Mouse (Mus musculus): ENCODE measurements around the gene Bcr.
"Not testable (repeated sequence)": the region's sequence is repeated elsewhere in the genome, so short reads cannot be mapped to it uniquely, and the experiment has no call there.

Bcr gene

GRCm38 (mm10) chr10:75060217-75060842 lies at the start of gene Bcr:
TSS of gene Bcr (plus strand) at chr10:75060592.
- DNase-seq (ENCODE audit: low read depth, low spot score), result peak; percentile 44

GRCm38 (mm10) chr10:75010704-75011103 lies 49.7 kb upstream of the Bcr start:
- DNase-seq (ENCODE audit: low read depth, low spot score), result no peak

GRCm38 (mm10) chr10:75015465-75015864 lies 44.9 kb upstream of the Bcr start:
- no peak for DNase-seq (ENCODE audit: low read depth, low spot score)

GRCm38 (mm10) chr10:75016481-75016880 lies 43.9 kb upstream of the Bcr start:
- DNase-seq (ENCODE audit: low read depth, low spot score), result no peak

DNA sequence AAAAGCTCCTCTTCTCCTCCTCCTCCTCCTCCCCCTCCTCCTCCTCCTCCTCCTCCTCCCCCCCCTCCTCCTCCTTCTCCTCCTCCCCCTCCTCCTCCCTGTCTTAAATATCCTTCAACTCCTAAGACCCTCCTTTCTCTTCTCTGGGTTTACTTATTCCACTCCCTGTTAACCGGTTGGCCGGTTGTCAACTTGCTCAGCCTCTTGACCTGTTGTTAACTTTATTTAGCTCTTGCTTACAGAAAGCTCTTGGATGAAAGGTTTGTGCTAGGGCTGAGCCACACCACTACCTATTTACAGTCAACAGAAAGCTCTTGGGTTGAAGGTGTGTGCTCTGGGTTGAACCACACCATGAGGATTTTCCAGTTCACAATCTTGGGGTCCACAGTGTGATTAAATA lies 40.1 kb upstream of the Bcr start:
- DNase-seq (ENCODE audit: low read depth, low spot score), result no peak

DNA sequence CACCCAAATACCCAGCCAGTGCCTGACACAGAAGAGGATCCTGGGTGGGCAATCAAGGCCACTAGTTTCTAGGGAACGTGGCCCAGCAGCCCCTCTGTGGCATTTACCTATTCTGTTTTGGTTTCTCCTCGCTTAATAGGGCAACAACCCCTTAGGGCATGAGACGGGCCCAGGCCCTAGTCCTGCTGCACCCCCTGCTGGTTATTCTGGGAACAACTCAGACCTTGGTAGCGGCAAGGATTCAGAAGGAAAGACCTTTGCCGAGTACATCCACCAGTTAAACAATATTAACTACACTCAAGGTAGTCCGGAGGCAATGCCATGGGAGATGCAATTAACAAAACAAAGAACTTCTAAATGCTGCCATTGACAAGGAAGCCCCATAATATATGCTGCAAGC lies 39.3 kb upstream of the Bcr start:
- peak; percentile 21 for DNase-seq (ENCODE audit: low read depth, low spot score)

GRCm38 (mm10) chr10:75026491-75026890 lies 33.9 kb upstream of the Bcr start:
- no peak for DNase-seq (ENCODE audit: low read depth, low spot score)

GRCm38 (mm10) chr10:75028743-75029142 lies 31.6 kb upstream of the Bcr start:
- DNase-seq (ENCODE audit: low read depth, low spot score), result no peak

- DNase-seq (ENCODE audit: low read depth, low spot score), result no peak
These were observed 30.7 kb upstream of the Bcr start for GRCm38 (mm10) chr10:75029677-75030076.

- DNase-seq (ENCODE audit: low read depth, low spot score), result no peak
These were observed 30.2 kb upstream of the Bcr start for GRCm38 (mm10) chr10:75030234-75030633.

DNA sequence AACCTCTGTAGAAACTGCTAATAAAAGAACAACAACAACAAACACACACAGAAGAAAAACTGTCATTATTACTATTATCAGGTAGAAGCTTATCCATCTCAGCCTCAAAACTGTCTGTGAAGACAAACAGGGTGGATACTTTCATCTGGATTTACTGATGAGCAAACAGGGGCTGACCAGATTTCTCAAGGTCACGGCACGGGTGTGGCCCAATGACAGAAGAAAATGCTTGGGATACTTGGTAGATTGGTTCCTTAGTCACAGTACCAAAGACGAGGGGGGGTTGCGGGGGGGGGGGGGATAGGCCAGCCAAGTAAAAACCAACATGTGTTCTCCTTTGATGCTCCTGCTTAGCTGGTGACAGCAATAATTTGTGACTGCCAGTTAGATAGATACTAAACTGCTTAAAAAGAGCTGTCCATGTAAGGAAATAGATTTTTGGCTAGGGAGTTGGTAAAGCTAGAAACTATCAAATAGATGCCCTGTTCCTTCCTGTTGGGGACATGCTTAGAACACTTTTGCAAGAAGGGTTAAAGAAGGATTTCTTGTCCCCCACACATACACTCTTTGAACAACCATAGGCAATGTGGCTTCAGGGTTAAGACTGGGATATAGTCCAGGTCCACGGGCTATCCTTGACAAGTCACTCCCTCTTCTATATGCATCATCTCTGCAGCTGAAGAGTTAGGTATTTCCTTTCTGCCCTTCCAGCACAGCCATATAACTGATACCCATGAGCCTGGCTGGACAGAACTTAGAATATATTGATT lies 28.9 kb upstream of the Bcr start:
- no peak for DNase-seq (ENCODE audit: low read depth, low spot score)

DNA sequence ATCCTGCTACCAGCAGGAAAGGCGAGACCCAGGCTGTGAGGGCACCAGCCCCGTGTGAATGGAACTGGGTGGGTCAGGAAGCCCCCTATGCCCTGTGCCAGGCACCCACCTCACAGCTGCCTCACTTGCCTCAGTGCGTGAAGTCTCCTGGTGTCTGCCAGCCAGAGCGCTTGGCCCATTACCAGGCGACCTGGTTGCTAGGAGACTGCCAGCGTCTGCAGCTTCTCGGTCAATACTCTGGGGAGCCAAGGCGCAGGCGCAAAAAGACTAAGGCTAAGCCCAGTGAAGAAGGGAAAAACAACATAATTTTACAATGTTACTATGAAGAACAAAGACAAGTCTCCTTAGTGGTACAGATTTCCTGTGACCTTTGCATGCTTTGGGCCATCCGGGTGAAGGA lies 28.0 kb upstream of the Bcr start, which contains the start of gene Rsph14:
Rsph14 (minus strand) TSS at position 192 of the 400 bp plus-strand sequence.
- peak; percentile 54 for DNase-seq (ENCODE audit: low read depth, low spot score)

DNA sequence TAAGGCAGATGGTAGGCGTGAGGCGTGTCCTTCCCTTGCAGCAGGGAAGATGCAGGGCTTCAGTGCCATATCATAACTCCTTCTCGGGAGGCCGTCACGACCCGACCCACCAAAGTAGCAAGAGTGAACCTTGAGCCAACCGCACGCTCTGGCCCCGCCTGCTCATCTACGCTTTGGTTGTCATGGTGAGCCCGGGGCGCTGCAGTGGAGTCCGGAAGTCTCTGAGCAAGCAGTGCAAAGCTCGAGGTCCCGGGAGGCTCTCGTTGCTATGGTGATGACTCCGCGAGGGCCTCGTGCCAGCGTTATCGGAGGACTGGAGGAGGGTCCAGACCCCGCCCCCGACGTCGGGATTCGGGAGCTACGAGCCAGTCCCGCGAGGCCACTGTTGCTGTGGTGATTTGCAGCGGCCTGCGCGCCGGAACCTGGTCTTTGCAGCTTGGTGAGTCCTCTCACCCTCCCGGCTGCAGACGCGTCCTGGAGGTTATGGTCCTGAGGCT lies 23.5 kb upstream of the Bcr start, which contains the start of gene Rab36:
Rab36 (plus strand) TSS at position 176 of the 497 bp plus-strand sequence.
- peak; percentile 84 for DNase-seq (ENCODE audit: low read depth, low spot score)

DNA sequence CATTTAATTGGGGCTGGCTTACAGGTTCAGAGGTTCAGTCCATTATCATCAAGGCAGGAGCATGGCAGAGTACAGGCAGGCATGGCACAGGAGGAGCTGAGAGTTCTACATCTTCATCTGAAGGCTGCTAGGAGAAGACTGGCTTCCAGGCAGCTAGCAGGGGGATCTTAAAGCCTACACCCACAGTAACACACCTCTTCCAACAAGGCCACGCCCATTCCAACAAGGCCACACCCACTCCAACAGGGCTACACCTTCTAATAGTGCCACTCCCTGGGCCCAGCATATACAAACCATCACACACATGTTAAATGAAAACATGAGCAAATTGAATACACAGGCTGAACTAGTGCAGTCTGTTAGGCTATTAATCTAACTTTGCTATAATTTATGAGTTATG lies 18.3 kb upstream of the Bcr start:
- not testable (repeated sequence) for DNase-seq (ENCODE audit: low read depth, low spot score)

DNA sequence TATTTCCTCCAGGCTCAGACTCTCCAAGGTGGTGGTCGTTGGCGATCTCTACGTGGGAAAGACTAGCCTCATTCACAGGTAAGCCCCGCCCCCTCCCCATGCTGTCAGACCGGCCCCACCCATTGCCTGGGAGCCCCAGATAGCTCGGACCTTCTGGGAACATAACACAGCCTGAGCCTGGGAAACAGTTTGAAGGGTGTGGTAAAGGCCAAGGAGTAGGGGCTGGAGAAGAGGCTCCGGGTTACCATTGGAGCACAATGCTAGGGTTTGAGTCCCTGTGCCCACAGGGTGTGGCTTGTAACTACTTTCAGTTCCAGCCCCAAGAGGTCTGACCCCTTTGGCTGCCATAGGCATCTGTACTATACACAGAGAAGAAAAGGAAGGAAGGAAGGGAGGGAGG lies 15.9 kb upstream of the Bcr start:
- DNase-seq (ENCODE audit: low read depth, low spot score), result no peak

DNA sequence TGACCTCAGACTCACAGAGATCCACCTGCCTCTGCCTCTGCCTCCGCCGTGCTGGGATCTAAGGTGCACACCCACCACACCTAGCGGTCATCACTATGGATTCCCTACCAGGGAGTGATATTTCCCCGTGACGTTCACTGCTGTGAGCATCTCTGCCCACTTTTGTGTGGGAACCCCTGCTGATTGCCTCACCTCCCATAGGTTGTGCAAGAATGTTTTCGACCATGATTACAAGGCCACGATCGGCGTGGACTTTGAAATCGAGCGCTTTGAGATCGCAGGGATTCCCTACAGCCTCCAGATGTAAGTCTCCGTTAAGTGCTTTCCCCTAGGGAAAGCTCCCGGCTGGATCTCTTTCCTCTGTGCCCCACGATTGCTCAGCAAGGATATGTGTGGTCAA lies 14.6 kb upstream of the Bcr start:
- no peak for DNase-seq (ENCODE audit: low read depth, low spot score)

GRCm38 (mm10) chr10:75048711-75049110 lies 11.7 kb upstream of the Bcr start:
- DNase-seq (ENCODE audit: low read depth, low spot score), result no peak

DNA sequence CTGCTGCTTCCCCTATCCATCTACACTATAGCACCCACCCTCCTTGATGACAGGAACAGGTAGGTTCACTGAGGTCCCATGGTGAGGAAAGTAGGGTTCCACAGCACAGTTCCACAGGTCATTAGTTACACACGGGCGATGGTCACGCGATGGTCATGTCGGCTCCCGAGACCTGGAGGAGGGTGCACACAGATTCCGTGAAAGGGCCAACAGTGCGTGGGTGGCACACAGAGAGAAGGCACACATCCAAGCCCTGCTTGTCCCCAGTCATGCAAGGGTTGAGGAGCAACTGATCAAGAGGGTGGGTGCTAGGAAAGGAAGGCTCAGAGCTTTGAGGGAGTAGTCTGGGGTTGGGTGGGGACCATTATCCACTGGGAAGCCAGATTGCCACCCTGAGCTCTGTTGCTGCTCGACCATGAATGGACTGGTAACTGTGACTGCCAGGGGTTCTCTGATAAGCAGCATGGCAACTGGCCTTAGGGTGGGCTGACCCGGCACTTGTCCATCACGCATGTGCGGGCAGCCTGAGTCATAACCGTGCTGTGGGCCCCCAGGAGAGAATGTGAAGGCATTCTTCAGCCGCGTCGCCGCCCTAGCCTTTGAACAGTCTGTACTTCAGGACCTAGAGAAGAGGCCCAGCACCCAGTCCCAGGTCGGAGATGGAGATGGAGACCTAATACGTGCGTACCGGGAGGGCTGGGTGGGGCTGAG lies 8.9 kb upstream of the Bcr start:
- no peak for DNase-seq (ENCODE audit: low read depth, low spot score)

DNA sequence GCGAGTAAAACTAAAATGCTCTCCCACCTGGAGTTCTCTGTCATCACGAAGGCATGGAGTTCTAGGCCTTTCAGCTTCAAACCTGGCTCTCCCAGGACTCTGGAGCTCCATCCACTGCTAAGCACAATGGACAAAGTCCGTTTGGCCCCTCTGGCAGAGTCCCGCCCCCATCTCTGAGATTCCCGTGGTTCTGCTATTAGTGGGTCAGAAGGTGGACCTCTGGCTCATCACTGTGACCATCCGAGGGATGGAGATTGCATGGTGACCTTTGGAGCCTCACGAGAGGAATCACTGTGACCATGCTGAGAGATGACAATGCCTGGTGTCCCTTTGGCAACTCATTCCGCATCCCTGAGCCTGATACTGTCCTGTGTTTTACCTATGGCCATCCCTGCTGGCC lies 7.5 kb upstream of the Bcr start:
- no peak for DNase-seq (ENCODE audit: low read depth, low spot score)

DNA sequence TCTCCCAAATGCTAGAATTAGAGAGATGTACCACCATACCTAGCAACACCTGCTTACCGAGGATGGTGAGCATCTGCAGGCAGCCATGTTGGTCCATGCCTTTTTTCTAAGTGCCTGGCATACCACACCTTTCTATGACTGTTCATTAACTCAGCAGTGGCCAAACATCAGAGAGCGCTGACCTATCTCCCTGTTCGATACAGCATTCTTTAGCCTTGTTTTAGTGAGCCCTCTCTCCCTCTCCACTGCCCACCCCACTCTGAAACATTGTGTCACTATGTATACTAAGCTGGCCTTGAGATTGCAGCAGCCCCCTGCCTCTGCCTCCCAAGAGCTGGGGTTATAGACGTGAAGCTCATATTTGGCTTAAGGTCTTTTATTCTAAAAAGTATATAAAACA lies 6.7 kb upstream of the Bcr start:
- no peak for DNase-seq (ENCODE audit: low read depth, low spot score)

- no peak for DNase-seq (ENCODE audit: low read depth, low spot score)
These were observed 6.3 kb upstream of the Bcr start for GRCm38 (mm10) chr10:75054125-75054524.

DNA sequence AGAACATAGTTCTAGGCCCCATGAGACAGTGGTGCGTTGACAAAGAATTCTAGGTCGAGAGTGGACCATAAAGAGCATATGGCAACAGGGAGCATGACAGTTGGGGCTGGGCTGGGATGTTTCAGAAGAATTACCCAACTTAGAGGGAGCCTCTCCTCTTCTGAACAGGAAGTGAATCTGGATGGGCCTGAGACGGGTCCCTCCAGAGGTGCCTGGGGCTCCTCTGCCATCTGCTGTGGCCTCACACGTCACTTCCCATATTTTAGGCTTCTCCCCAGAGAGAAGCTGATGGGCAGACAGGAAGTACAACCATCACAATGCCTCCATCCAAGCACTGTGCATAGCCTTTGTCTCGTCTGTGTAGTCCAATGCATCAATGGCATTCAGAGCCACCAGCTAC lies 4.7 kb upstream of the Bcr start:
- DNase-seq (ENCODE audit: low read depth, low spot score), result no peak
